Mouse (Mus musculus): ENCODE data around the gene Arhgap27. TPM values are rescaled to one million over a fixed set of nuclear protein-coding genes. Genes with fewer than 3 reads are reported as not detected.
"Not testable (repeated sequence)": the region's sequence is repeated elsewhere in the genome, so short reads cannot be mapped to it uniquely, and the experiment has no call there.

The Arhgap27 gene
- polyA plus RNA-seq, 1 experiment = 21.1 TPM

- Histone ChIP-seq H3K27ac (ENCODE audit: insufficient read depth, low read length) (no peak overlapping the region), H3K27me3 (ENCODE audit: control insufficient read depth, insufficient read depth, low read length) (no peaks in the 10 kb centered on the region), H3K4me1 (ENCODE audit: control insufficient read depth, insufficient read depth, low read length) (0 out of 2 replicates have a peak, but pooled peaks cover 3% of the 10 kb centered on the region), H3K4me3 (replicated peaks; ENCODE audit: insufficient read depth, low read depth, low read length) (no peak overlapping the region)
- 67% methylated on average over 7 of the region's 7 CpGs for WGBS
- TF ChIP-seq POLR2A (IDR thresholded peaks at IDR 0.05; ENCODE audit: borderline replicate concordance, insufficient read depth, low read length) = no peak
- no peak for DNase-seq
Measured at GRCm38 (mm10) chr11:103330651-103331319, 32.7 kb downstream of the Arhgap27 start.

GRCm38 (mm10) chr11:103326950-103327349 is 36.5 kb downstream of the Arhgap27 start:
- H3K4me3 ChIP-seq (replicated peaks; ENCODE audit: insufficient read depth, low read depth, low read length) = no peak overlapping the region
- H3K27me3 ChIP-seq (ENCODE audit: control insufficient read depth, insufficient read depth, low read length) = no peaks in the 10 kb centered on the region
- H3K4me1 ChIP-seq (ENCODE audit: control insufficient read depth, insufficient read depth, low read length) = no peaks in the 10 kb centered on the region
- H3K27ac ChIP-seq (ENCODE audit: insufficient read depth, low read length) = no peak overlapping the region
- DNase-seq = peak; percentile 66 to 82
- WGBS = 16% methylated on average over 5 of the region's 5 CpGs
- TF ChIP-seq POLR2A (IDR thresholded peaks at IDR 0.05; ENCODE audit: borderline replicate concordance, insufficient read depth, low read length) (no peak), CTCF (IDR thresholded peaks at IDR 0.05; ENCODE audit: borderline replicate concordance, insufficient read depth, low read depth, low read length) (peak; percentile 94)

GRCm38 (mm10) chr11:103325172-103325571 is 38.3 kb downstream of the Arhgap27 start:
- WGBS = 5% methylated on average over 8 of the region's 8 CpGs

GRCm38 (mm10) chr11:103324723-103325122 is 38.8 kb downstream of the Arhgap27 start:
- Histone ChIP-seq H3K27me3 (ENCODE audit: control insufficient read depth, insufficient read depth, low read length) (no peaks in the 10 kb centered on the region), H3K4me3 (replicated peaks; ENCODE audit: insufficient read depth, low read depth, low read length) (no peak overlapping the region), H3K4me1 (ENCODE audit: control insufficient read depth, insufficient read depth, low read length) (no peaks in the 10 kb centered on the region), H3K27ac (ENCODE audit: insufficient read depth, low read length) (no peak overlapping the region)
- no peak for TF ChIP-seq CTCF (IDR thresholded peaks at IDR 0.05; ENCODE audit: borderline replicate concordance, insufficient read depth, low read depth, low read length)
- no peak for TF ChIP-seq POLR2A (IDR thresholded peaks at IDR 0.05; ENCODE audit: borderline replicate concordance, insufficient read depth, low read length)
- DNase-seq = no peak
- WGBS = 13% methylated on average over 13 of the region's 13 CpGs

More at GRCm38 (mm10) chr11:103325172-103325571, 38.3 kb downstream of the Arhgap27 start:
- no peak overlapping the region for H3K4me3 ChIP-seq (replicated peaks; ENCODE audit: insufficient read depth, low read depth, low read length)
- peak; percentile 65 to 77 for DNase-seq
- no peaks in the 10 kb centered on the region for H3K4me1 ChIP-seq (ENCODE audit: control insufficient read depth, insufficient read depth, low read length)
- no peaks in the 10 kb centered on the region for H3K27me3 ChIP-seq (ENCODE audit: control insufficient read depth, insufficient read depth, low read length)
- peak; percentile 90 for TF ChIP-seq CTCF (IDR thresholded peaks at IDR 0.05; ENCODE audit: borderline replicate concordance, insufficient read depth, low read depth, low read length)
- no peak for TF ChIP-seq POLR2A (IDR thresholded peaks at IDR 0.05; ENCODE audit: borderline replicate concordance, insufficient read depth, low read length)
- H3K27ac ChIP-seq (ENCODE audit: insufficient read depth, low read length) = no peak overlapping the region

GRCm38 (mm10) chr11:103322832-103323231 is 40.7 kb downstream of the Arhgap27 start:
- H3K4me3 ChIP-seq (replicated peaks; ENCODE audit: insufficient read depth, low read depth, low read length); H3K27me3 ChIP-seq (ENCODE audit: control insufficient read depth, insufficient read depth, low read length); DNase-seq; H3K4me1 ChIP-seq (ENCODE audit: control insufficient read depth, insufficient read depth, low read length); H3K27ac ChIP-seq (ENCODE audit: insufficient read depth, low read length): not testable (repeated sequence)
- WGBS = 60% methylated on average over 4 of the region's 4 CpGs

GRCm38 (mm10) chr11:103320646-103321045 is 42.8 kb downstream of the Arhgap27 start:
- Histone ChIP-seq H3K4me1 (ENCODE audit: control insufficient read depth, insufficient read depth, low read length) (no peaks in the 10 kb centered on the region), H3K27me3 (ENCODE audit: control insufficient read depth, insufficient read depth, low read length) (no peaks in the 10 kb centered on the region), H3K4me3 (replicated peaks; ENCODE audit: insufficient read depth, low read depth, low read length) (no peak overlapping the region), H3K27ac (ENCODE audit: insufficient read depth, low read length) (no peak overlapping the region)
- no peak for DNase-seq
- TF ChIP-seq POLR2A (IDR thresholded peaks at IDR 0.05; ENCODE audit: borderline replicate concordance, insufficient read depth, low read length) = no peak
- no peak for TF ChIP-seq CTCF (IDR thresholded peaks at IDR 0.05; ENCODE audit: borderline replicate concordance, insufficient read depth, low read depth, low read length)
- WGBS = 43% methylated on average over 4 of the region's 4 CpGs

GRCm38 (mm10) chr11:103320196-103320595 is 43.3 kb downstream of the Arhgap27 start:
- Histone ChIP-seq H3K4me1 (ENCODE audit: control insufficient read depth, insufficient read depth, low read length) (no peaks in the 10 kb centered on the region), H3K27me3 (ENCODE audit: control insufficient read depth, insufficient read depth, low read length) (no peaks in the 10 kb centered on the region), H3K4me3 (replicated peaks; ENCODE audit: insufficient read depth, low read depth, low read length) (no peak overlapping the region), H3K27ac (ENCODE audit: insufficient read depth, low read length) (no peak overlapping the region)
- TF ChIP-seq CTCF (IDR thresholded peaks at IDR 0.05; ENCODE audit: borderline replicate concordance, insufficient read depth, low read depth, low read length) (no peak), POLR2A (IDR thresholded peaks at IDR 0.05; ENCODE audit: borderline replicate concordance, insufficient read depth, low read length) (no peak)
- WGBS = 80% methylated on average over 8 of the region's 8 CpGs
- no peak for DNase-seq

GRCm38 (mm10) chr11:103318042-103318441 is 45.5 kb downstream of the Arhgap27 start:
- H3K4me3 ChIP-seq (replicated peaks; ENCODE audit: insufficient read depth, low read depth, low read length) = no peak overlapping the region
- no peak for TF ChIP-seq POLR2A (IDR thresholded peaks at IDR 0.05; ENCODE audit: borderline replicate concordance, insufficient read depth, low read length)
- TF ChIP-seq CTCF (IDR thresholded peaks at IDR 0.05; ENCODE audit: borderline replicate concordance, insufficient read depth, low read depth, low read length) = no peak
- H3K27ac ChIP-seq (ENCODE audit: insufficient read depth, low read length) = no peak overlapping the region
- no peaks in the 10 kb centered on the region for H3K27me3 ChIP-seq (ENCODE audit: control insufficient read depth, insufficient read depth, low read length)
- 63% methylated on average over 1 of the region's 1 CpGs for WGBS
- H3K4me1 ChIP-seq (ENCODE audit: control insufficient read depth, insufficient read depth, low read length) = no peaks in the 10 kb centered on the region
- no peak for DNase-seq

Data from cerebellum, adult 2 months (tissue).